Mouse (Mus musculus) G1E-ER4 (cell line): Measurements from ENCODE around the gene Ddx31. TPM values are rescaled to one million over a fixed set of nuclear protein-coding genes. Genes with fewer than 3 reads are reported as not detected.

Source experiments
- GATA1 ChIP-seq: IDR thresholded peaks from one replicate; pipeline ENCODE4 v1.8.0; 2012; ENCODE audit warnings: low read length, inconsistent platforms
- polyA plus RNA-seq: library from polyadenylated mRNA; stranded (reverse); fragments of >175 nt; gene quantifications from 2 replicates; pipeline ENCODE4 v1.2.3, GENCODE M21; 2012

Ddx31 gene
- polyA plus RNA-seq, 1 experiment, result 4.2 TPM

- no peak for TF ChIP-seq GATA1
Observed at GRCm38 (mm10) chr2:28848879-28849278, 8.7 kb downstream of the Ddx31 start.

- no peak for TF ChIP-seq GATA1
Observed at GRCm38 (mm10) chr2:28852594-28852993, 12.4 kb downstream of the Ddx31 start.

- no peak for TF ChIP-seq GATA1
Observed at GRCm38 (mm10) chr2:28855773-28856172, 15.6 kb downstream of the Ddx31 start.

GRCm38 (mm10) chr2:28859303-28859702 is 19.1 kb downstream of the Ddx31 start:
- TF ChIP-seq GATA1, result peak; percentile 50

GRCm38 (mm10) chr2:28860678-28861423 is 20.6 kb downstream of the Ddx31 start:
- TF ChIP-seq GATA1, result no peak

GRCm38 (mm10) chr2:28863857-28864256 is 23.7 kb downstream of the Ddx31 start:
- TF ChIP-seq GATA1, result no peak

- no peak for TF ChIP-seq GATA1
Observed at GRCm38 (mm10) chr2:28867495-28867894, 27.3 kb downstream of the Ddx31 start.

- TF ChIP-seq GATA1, result no peak
Observed at GRCm38 (mm10) chr2:28875554-28875953, 35.3 kb downstream of the Ddx31 start.

GRCm38 (mm10) chr2:28881275-28881674 is 41.1 kb downstream of the Ddx31 start:
- no peak for TF ChIP-seq GATA1

- TF ChIP-seq GATA1, result no peak
Observed at GRCm38 (mm10) chr2:28882047-28882446, 41.8 kb downstream of the Ddx31 start.

GRCm38 (mm10) chr2:28882826-28883485 is 42.8 kb downstream of the Ddx31 start:
- no peak for TF ChIP-seq GATA1

GRCm38 (mm10) chr2:28884914-28885313 is 44.7 kb downstream of the Ddx31 start:
- no peak for TF ChIP-seq GATA1

- no peak for TF ChIP-seq GATA1
Observed at GRCm38 (mm10) chr2:28892796-28893195, 52.6 kb downstream of the Ddx31 start.

- TF ChIP-seq GATA1, result no peak
Observed at GRCm38 (mm10) chr2:28893526-28893925, 53.3 kb downstream of the Ddx31 start.

- no peak for TF ChIP-seq GATA1
Observed at GRCm38 (mm10) chr2:28895876-28896275, 55.7 kb downstream of the Ddx31 start.

GRCm38 (mm10) chr2:28897340-28897899 is 57.2 kb downstream of the Ddx31 start:
- TF ChIP-seq GATA1, result no peak

GRCm38 (mm10) chr2:28902291-28902690 is 62.1 kb downstream of the Ddx31 start:
- no peak for TF ChIP-seq GATA1
